Mouse (Mus musculus) embryonic fibroblast, embryonic 13.5 days (primary cell): ENCODE results near the gene Ttc30b.
"Not testable (repeated sequence)": the region's sequence is repeated elsewhere in the genome, so short reads cannot be mapped to it uniquely, and the experiment has no call there.

Source experiments
- CTCF ChIP-seq: IDR thresholded peaks from 2 replicates; pipeline ENCODE4 v1.5.1; 2011; ENCODE audit warnings: mild to moderate bottlenecking, control low read depth, low read length, moderate library complexity, borderline replicate concordance; ENCODE audit not compliant: insufficient read depth
- POLR2A ChIP-seq: IDR thresholded peaks from 2 replicates; pipeline ENCODE4 v1.6.1; 2011; ENCODE audit warnings: low read depth, mild to moderate bottlenecking, control low read depth, low read length, moderate library complexity

DNA sequence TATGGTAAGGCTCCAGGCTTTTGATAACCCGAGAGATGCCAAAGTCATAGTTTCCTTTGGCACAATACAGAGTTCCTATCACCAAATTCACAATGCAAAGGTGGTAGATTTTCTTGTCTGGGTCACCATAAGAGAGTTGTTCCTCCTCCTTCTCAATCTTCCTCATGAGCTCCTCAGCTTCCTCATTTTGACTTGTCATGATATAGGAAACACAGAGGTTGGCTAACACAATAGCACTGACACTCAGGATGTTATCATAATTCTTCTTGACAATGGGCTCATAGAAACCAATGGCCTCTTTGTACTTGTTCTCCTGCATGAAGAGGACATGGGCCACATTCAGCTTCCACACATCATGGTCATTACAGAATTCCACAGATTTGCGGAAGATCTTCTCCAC is 1.7 kb downstream of the Ttc30b start:
- TF ChIP-seq CTCF, POLR2A: not testable (repeated sequence)
